ENCODE assay signal across 9 mouse cellular contexts in genomic region chr5:101664423-101664921, GRCm38 (mm10). TPM values are rescaled to one million over a fixed set of nuclear protein-coding genes. Genes with fewer than 3 reads are reported as not detected.
DNase-seq lines count a peak whose midpoint lies in the region; ATAC-seq and TF ChIP-seq lines count a peak whose summit lies in the region.
"Had no signal": no experiment of that assay in that cellular context is flagged by ENCODE, and none has a peak within 500 bp of the region (broad histone marks: within the 10 kb centered on the region; RNA-seq: fewer than 3 reads in every experiment).

No protein-coding gene starts in this region.

- H3K9ac ChIP-seq in heart, adult 2 months (ENCODE audit: low read depth, low read length) = no peak overlapping the region
- H3K9ac ChIP-seq in heart, embryonic 13.5 days = peak overlapping the region; percentile 72
- no peak overlapping the region for H3K9ac ChIP-seq in liver, embryonic 13.5 days
- peak overlapping the region; percentile 51 for H3K9ac ChIP-seq in stomach, postnatal 0 days (ENCODE audit: low read length)

- H3K27me3 ChIP-seq in heart, adult 2 months (ENCODE audit: control insufficient read depth, insufficient read depth, low read length) = peaks cover 47% of the 10 kb centered on the region
- peaks cover 100% of the 10 kb centered on the region for H3K27me3 ChIP-seq in heart, embryonic 13.5 days (replicated peaks)
- peaks cover 100% of the 10 kb centered on the region for H3K27me3 ChIP-seq in liver, embryonic 13.5 days
- H3K27me3 ChIP-seq in stomach, postnatal 0 days (ENCODE audit: control insufficient read depth, insufficient read depth, low read length) = peaks cover 41% of the 10 kb centered on the region; the same call in 1 of the 2 replicates
- H3K27me3 ChIP-seq: CH12.LX had no signal

- H3K4me1 ChIP-seq in heart, adult 2 months (ENCODE audit: control insufficient read depth, insufficient read depth, low read length) = no peaks in the 10 kb centered on the region
- peaks cover 32% of the 10 kb centered on the region for H3K4me1 ChIP-seq in heart, embryonic 13.5 days
- H3K4me1 ChIP-seq in liver, embryonic 13.5 days (replicated peaks) = peaks cover 21% of the 10 kb centered on the region
- peaks cover 3% of the 10 kb centered on the region for H3K4me1 ChIP-seq in stomach, postnatal 0 days (replicated peaks; ENCODE audit: control insufficient read depth, insufficient read depth)

- H3K9me3 ChIP-seq in heart, embryonic 13.5 days = no peaks in the 10 kb centered on the region
- no peaks in the 10 kb centered on the region for H3K9me3 ChIP-seq in liver, embryonic 13.5 days (replicated peaks)
- H3K9me3 ChIP-seq in stomach, postnatal 0 days (ENCODE audit: control insufficient read depth, low read length) = no peaks in the 10 kb centered on the region

- H3K4me3 ChIP-seq in heart, adult 2 months = peak overlapping the region; percentile 36
- H3K4me3 ChIP-seq in heart, embryonic 13.5 days = peak overlapping the region; percentile 57
- peak overlapping the region; percentile 40 for H3K4me3 ChIP-seq in liver, embryonic 13.5 days (replicated peaks)
- peak overlapping the region; percentile 42 for H3K4me3 ChIP-seq in stomach, postnatal 0 days (ENCODE audit: low read depth, low read length)

- intact Hi-C loops in heart, adult 2 months (cut with DNase I) = no loop called here
- intact Hi-C loops in heart, postnatal 14 days (cut with DNase I) = loop anchor here (10.0 kb wide), 1 partner anchor 300 kb away; no protein-coding TSS in a partner anchor

- no peak for TF ChIP-seq POLR2A in heart, adult 2 months (IDR thresholded peaks at IDR 0.05; ENCODE audit: insufficient read depth, low read depth, low read length)

- no peaks in the 10 kb centered on the region for H3K79me2 ChIP-seq in heart, adult 2 months (replicated peaks; ENCODE audit: control insufficient read depth, insufficient read depth, low read length)

- no peak for TF ChIP-seq EP300 in heart, adult 2 months (IDR thresholded peaks at IDR 0.05; ENCODE audit: insufficient read depth, low read depth, low read length)
- no peak for TF ChIP-seq EP300 in stomach, postnatal 0 days (optimal IDR thresholded peaks at IDR 0.05)

- no peak overlapping the region for H3K27ac ChIP-seq in heart, adult 2 months
- no peak overlapping the region for H3K27ac ChIP-seq in heart, embryonic 13.5 days (replicated peaks)
- no peak overlapping the region for H3K27ac ChIP-seq in liver, embryonic 13.5 days
- H3K27ac ChIP-seq in stomach, postnatal 0 days (replicated peaks) = peak overlapping the region; percentile 49; the same call in 1 of the 2 replicates

- ATAC-seq in heart, embryonic 13.5 days (ENCODE audit: extremely low read depth, insufficient number of reproducible peaks, low FRiP score, low TSS enrichment) = no peak
- ATAC-seq in liver, embryonic 13.5 days (ENCODE audit: low read depth) = no peak
- no peak for ATAC-seq in stomach, postnatal 0 days (ENCODE audit: low FRiP score, low TSS enrichment)

- no peak for TF ChIP-seq CTCF in heart, adult 2 months (IDR thresholded peaks at IDR 0.05)
- TF ChIP-seq CTCF in stomach, postnatal 0 days (IDR thresholded peaks at IDR 0.05; ENCODE audit: low read depth) = no peak

- peak overlapping the region; percentile 81 for H3K4me2 ChIP-seq in heart, embryonic 13.5 days
- peak overlapping the region; percentile 59 for H3K4me2 ChIP-seq in liver, embryonic 13.5 days
- H3K4me2 ChIP-seq in stomach, postnatal 0 days (replicated peaks; ENCODE audit: low read depth) = peak overlapping the region; percentile 56

- DNase-seq in heart, adult 2 months = peak in 1 of 2 experiments; percentile 34
- no peak for DNase-seq in heart, postnatal 14 days
- DNase-seq in ZHBTc4 (ENCODE audit: low read depth, low spot score) = peak; percentile 76
- DNase-seq in liver, embryonic 13.5 days = no peak
- peak; percentile 33 for DNase-seq in stomach, postnatal 0 days (ENCODE audit: low spot score)
- DNase-seq in cerebellum, adult 9-10 months = no peak
- no peak for DNase-seq in spleen, postnatal 36 days (ENCODE audit: low spot score in 2 of 2)

- no peaks in the 10 kb centered on the region for H3K36me3 ChIP-seq in heart, adult 2 months (ENCODE audit: control insufficient read depth, insufficient read depth, low read length)
- H3K36me3 ChIP-seq in heart, embryonic 13.5 days = no peaks in the 10 kb centered on the region
- no peaks in the 10 kb centered on the region for H3K36me3 ChIP-seq in liver, embryonic 13.5 days
- no peaks in the 10 kb centered on the region for H3K36me3 ChIP-seq in stomach, postnatal 0 days (ENCODE audit: control insufficient read depth, insufficient read depth, low read length)

- WGBS in heart, adult 2 months = under 1% methylated on average over 64 of the region's 64 CpGs
- under 1% methylated on average over 64 of the region's 64 CpGs for WGBS in heart, embryonic 13.5 days
- WGBS in liver, embryonic 13.5 days (ENCODE audit: insufficient replicate concordance) = under 1% methylated on average over 64 of the region's 64 CpGs
- WGBS in stomach, postnatal 0 days = under 1% methylated on average over 57 of the region's 64 CpGs

RNA-seq across cellular contexts. Expression of gene Nkx6-1, which starts 0.3 kb away (rescaled TPM):
- total RNA-seq in heart, adult 2 months (2021) = under 1 TPM in 1 of 2 experiments, not detected in 1; 0.09 TPM
- 0.08 TPM in 1 of 2 replicates, not detected in the other for polyA plus RNA-seq in heart, adult 2 months (2012; rRNA removed)
- under 1 TPM; 0.07 to 0.10 TPM for total RNA-seq in heart, postnatal 14 days (2021)
- 0.08 and 0.19 TPM in 2 replicates for polyA plus RNA-seq in heart, embryonic 13.5 days (2015; fragmentation: Nextera tagmentation; extraction: Ambion mirVana)
- polyA plus RNA-seq in liver, embryonic 13.5 days (2015; fragmentation: Nextera tagmentation; extraction: Ambion mirVana) = 0.06 TPM in 1 of 2 replicates, not detected in the other
- polyA plus RNA-seq in stomach, postnatal 0 days (2015; fragmentation: Nextera tagmentation; extraction: Ambion mirVana) = 1.6 and 2.8 TPM in 2 replicates
- total RNA-seq: CH12.LX had no signal

Comparison
In these comparisons a context has a peak if more than half of its experiments do, and no peak if none do; other contexts are left out.
1. H3K9ac ChIP-seq: peak in heart, embryonic 13.5 days (single experiment) and stomach, postnatal 0 days (single experiment); none in heart, adult 2 months (single experiment) and liver, embryonic 13.5 days (single experiment).
2. DNase-seq: peak in ZHBTc4 (single experiment) and stomach, postnatal 0 days (single experiment); none in heart, postnatal 14 days (0 of 2), liver, embryonic 13.5 days (single experiment), cerebellum, adult 9-10 months (single experiment) and spleen, postnatal 36 days (0 of 2).
3. Peak in every context shown above with its lines, with median percentiles within 50 percentile points of each other: H3K4me3 ChIP-seq and H3K4me2 ChIP-seq.